Mouse (Mus musculus): ENCODE measurements around the gene Npff. TPM values are rescaled to one million over a fixed set of nuclear protein-coding genes. Genes with fewer than 3 reads are reported as not detected.

Gene Npff
- total and polyA plus RNA-seq, 3 experiments: 1.8 to 5.5 TPM; not detected in 1

DNA sequence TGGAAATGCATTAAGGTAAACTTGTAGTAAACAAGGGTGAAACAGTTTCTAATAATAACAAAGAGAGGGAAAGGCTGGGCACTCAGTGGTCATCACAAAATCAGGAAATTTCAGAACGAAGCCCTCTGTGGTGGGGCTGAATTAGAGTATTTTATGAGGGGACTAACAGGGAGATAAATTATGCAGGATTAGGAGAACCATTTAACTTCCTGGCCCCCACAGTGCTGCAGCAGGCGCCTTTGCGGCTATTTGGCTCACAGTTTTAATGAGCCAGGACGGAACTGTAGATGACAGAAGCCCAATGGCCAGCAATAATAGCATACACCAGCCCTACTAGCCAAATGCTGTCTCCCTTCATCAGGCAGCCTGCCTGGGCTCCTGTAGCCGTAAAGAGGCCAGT is 38.9 kb upstream of the Npff start:
- H3K27ac ChIP-seq (ENCODE audit: control insufficient read depth, low read depth, low read length): no peak overlapping the region
- H3K4me3 ChIP-seq (ENCODE audit: control insufficient read depth in 1 of 2, insufficient read depth in 1 of 2, low read depth in 2 of 2, low read length in 2 of 2): no peak overlapping the region
- no peak for DNase-seq (ENCODE audit: low read depth, low spot score)
- TF ChIP-seq ZMIZ1 (IDR thresholded peaks at IDR 0.05; ENCODE audit: low read depth, low read length) (no peak), NRF1 (IDR thresholded peaks at IDR 0.05; ENCODE audit: insufficient read depth, low read depth, low read length, poor library complexity, severe bottlenecking) (no peak), CTCF (IDR thresholded peaks at IDR 0.05 in 2 of 3, conservative IDR thresholded peaks at IDR 0.05 in 1 of 3; ENCODE audit: control insufficient read depth in 1 of 3, insufficient read depth in 1 of 3, low read depth in 2 of 3, low read length in 3 of 3, poor library complexity in 1 of 3, severe bottlenecking in 1 of 3) (no peak), USF1 (IDR thresholded peaks at IDR 0.05; ENCODE audit: low read depth, low read length) (no peak), E2F4 (IDR thresholded peaks at IDR 0.05; ENCODE audit: borderline replicate concordance, low read depth, low read length) (no peak), POLR2AphosphoS2 (IDR thresholded peaks at IDR 0.05; ENCODE audit: low read length) (no peak), CHD2 (IDR thresholded peaks at IDR 0.05; ENCODE audit: low read length) (no peak)
- H3K4me1 ChIP-seq (ENCODE audit: control insufficient read depth in 1 of 2, insufficient read depth in 2 of 2, low read length in 2 of 2): peaks cover 0 to 2% of the 10 kb centered on the region in 2 experiments; a peak in 1 of 4 replicates
- no peaks in the 10 kb centered on the region for H3K79me2 ChIP-seq (ENCODE audit: control insufficient read depth, insufficient read depth, low read length, poor library complexity)
- H3K9me3 ChIP-seq (replicated peaks; ENCODE audit: insufficient read depth, low read length): no peaks in the 10 kb centered on the region
- H3K27me3 ChIP-seq (ENCODE audit: control insufficient read depth in 1 of 2, insufficient read depth in 2 of 2, low read length in 2 of 2): no peaks in the 10 kb centered on the region
- H3K9ac ChIP-seq (ENCODE audit: control insufficient read depth, low read depth, low read length, poor library complexity, severe bottlenecking): no peak overlapping the region
- peaks cover 4 to 9% of the 10 kb centered on the region in 2 experiments; a peak in 3 of 4 replicates for H3K36me3 ChIP-seq (ENCODE audit: control insufficient read depth in 1 of 2, insufficient read depth in 2 of 2, low read length in 2 of 2)

DNA sequence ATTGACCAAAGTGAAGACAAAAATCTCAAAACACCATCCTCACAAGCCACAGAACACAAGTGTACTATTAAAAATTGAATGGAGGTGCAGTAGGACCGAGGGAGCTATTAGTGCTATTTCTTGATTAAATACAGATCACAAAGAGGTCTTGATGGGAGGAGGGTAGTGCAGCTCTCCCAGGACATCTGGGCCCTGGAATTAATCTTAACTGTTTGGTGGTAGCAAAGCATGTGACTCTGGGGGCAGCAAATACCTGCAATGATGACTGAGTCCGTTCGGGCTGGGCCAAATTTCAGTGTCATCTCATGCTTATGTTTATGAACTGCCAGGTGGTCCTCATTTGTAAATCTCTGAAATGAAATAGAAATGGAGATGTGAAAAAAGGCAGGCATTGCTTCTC is 38.3 kb upstream of the Npff start:
- Histone ChIP-seq H3K79me2 (ENCODE audit: control insufficient read depth, insufficient read depth, low read length, poor library complexity) (no peaks in the 10 kb centered on the region), H3K27ac (ENCODE audit: control insufficient read depth, low read depth, low read length) (no peak overlapping the region), H3K36me3 (ENCODE audit: control insufficient read depth in 1 of 2, insufficient read depth in 2 of 2, low read length in 2 of 2) (peaks cover 3 to 9% of the 10 kb centered on the region in 2 experiments; a peak in 3 of 4 replicates), H3K4me3 (ENCODE audit: control insufficient read depth in 1 of 2, insufficient read depth in 1 of 2, low read depth in 2 of 2, low read length in 2 of 2) (no peak overlapping the region), H3K9me3 (replicated peaks; ENCODE audit: insufficient read depth, low read length) (no peaks in the 10 kb centered on the region), H3K27me3 (ENCODE audit: control insufficient read depth in 1 of 2, insufficient read depth in 2 of 2, low read length in 2 of 2) (no peaks in the 10 kb centered on the region), H3K9ac (ENCODE audit: control insufficient read depth, low read depth, low read length, poor library complexity, severe bottlenecking) (no peak overlapping the region), H3K4me1 (ENCODE audit: control insufficient read depth in 1 of 2, insufficient read depth in 2 of 2, low read length in 2 of 2) (no peaks in the 10 kb centered on the region)
- no peak for DNase-seq (ENCODE audit: low read depth, low spot score)
- TF ChIP-seq GABPA (IDR thresholded peaks at IDR 0.05; ENCODE audit: low read depth, low read length): no peak
- no peak for TF ChIP-seq KAT2A (conservative IDR thresholded peaks at IDR 0.05; ENCODE audit: low read depth, low read length)
- no peak for TF ChIP-seq TCF12 (IDR thresholded peaks at IDR 0.05; ENCODE audit: low read depth, low read length)
- no peak for TF ChIP-seq RCOR1 (IDR thresholded peaks at IDR 0.05; ENCODE audit: low read depth, low read length)
- no peak for TF ChIP-seq MAZ (IDR thresholded peaks at IDR 0.05; ENCODE audit: low read depth, low read length)
- no peak for TF ChIP-seq TAL1 (IDR thresholded peaks at IDR 0.05; ENCODE audit: low read length)
- TF ChIP-seq SMC3 (IDR thresholded peaks at IDR 0.05; ENCODE audit: low read depth, low read length): no peak
- TF ChIP-seq E2F4 (IDR thresholded peaks at IDR 0.05; ENCODE audit: borderline replicate concordance, low read depth, low read length): no peak
- no peak for TF ChIP-seq HCFC1 (IDR thresholded peaks at IDR 0.05; ENCODE audit: low read depth, low read length)
- no peak for TF ChIP-seq POLR2AphosphoS5 (IDR thresholded peaks at IDR 0.05; ENCODE audit: borderline replicate concordance, low read depth, low read length)
- no peak for TF ChIP-seq GATA1 (IDR thresholded peaks at IDR 0.05; ENCODE audit: low read depth, low read length)
- TF ChIP-seq MAX (IDR thresholded peaks at IDR 0.05; ENCODE audit: low read length): no peak
- no peak for TF ChIP-seq ZNF384 (IDR thresholded peaks at IDR 0.05; ENCODE audit: low read depth, low read length)
- TF ChIP-seq CHD1 (IDR thresholded peaks at IDR 0.05; ENCODE audit: low read depth, low read length): no peak
- TF ChIP-seq NRF1 (IDR thresholded peaks at IDR 0.05; ENCODE audit: insufficient read depth, low read depth, low read length, poor library complexity, severe bottlenecking): no peak
- no peak for TF ChIP-seq ZMIZ1 (IDR thresholded peaks at IDR 0.05; ENCODE audit: low read depth, low read length)
- TF ChIP-seq USF2 (IDR thresholded peaks at IDR 0.05; ENCODE audit: borderline replicate concordance in 1 of 2, insufficient read depth in 1 of 2, low read depth in 1 of 2, low read length in 2 of 2): no peak

Data from MEL (cell line).